Mouse (Mus musculus) spleen, adult 2 months (tissue): ENCODE data around the gene Fam168b.

Source experiments
- CTCF ChIP-seq: fragments of 200-500 bp; IDR thresholded peaks from 2 replicates; pipeline ENCODE4 v1.5.1; 2011; ENCODE audit warnings: mild to moderate bottlenecking, inconsistent platforms; ENCODE audit not compliant: insufficient read depth, insufficient read length, insufficient replicate concordance; ENCODE audit errors: extremely low read depth
- POLR2A ChIP-seq: fragments of 200-500 bp; IDR thresholded peaks from 2 replicates; pipeline ENCODE4 v1.6.1; 2011; ENCODE audit warnings: low read depth, low read length, inconsistent platforms

GRCm38 (mm10) chr1:34804863-34805262, 38.0 kb downstream of the Fam168b start:
- TF ChIP-seq POLR2A (no peak), CTCF (no peak)
